Mouse (Mus musculus): Measurements from ENCODE around the gene Pik3c2b. TPM values are rescaled to one million over a fixed set of nuclear protein-coding genes. Genes with fewer than 3 reads are reported as not detected.
"Not testable (repeated sequence)": the region's sequence is repeated elsewhere in the genome, so short reads cannot be mapped to it uniquely, and the experiment has no call there.

Pik3c2b gene
- total and polyA plus RNA-seq, 2 experiments from 2014 or later = 9.2 to 21.3 TPM

DNA sequence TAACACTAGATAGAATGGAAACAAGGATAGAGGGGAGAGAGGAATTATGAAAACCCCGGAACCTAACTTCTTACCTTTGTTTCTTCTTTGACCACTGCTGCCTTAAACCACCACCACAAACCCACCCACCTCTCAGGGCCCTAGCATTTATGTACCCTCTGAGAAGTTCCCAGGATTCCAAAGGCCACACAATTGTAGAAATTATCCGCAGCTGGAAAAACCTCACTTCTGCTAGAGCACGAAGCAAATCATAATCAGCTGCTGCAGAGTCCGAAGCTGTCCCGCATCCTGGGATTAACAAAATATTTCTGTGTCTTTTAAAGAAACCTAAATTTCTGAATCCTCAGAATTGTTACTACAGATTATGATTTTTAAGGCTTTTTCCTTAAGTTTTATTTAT is 15.0 kb upstream of the Pik3c2b start, which contains the start of gene Mdm4:
TSS of gene Mdm4 (minus strand) at position 101 of the 400 bp plus-strand sequence.
- ATAC-seq (ENCODE audit: low FRiP score) = no peak
- Histone ChIP-seq H3K36me3 (ENCODE audit: insufficient read depth, low read length) (no peaks in the 10 kb centered on the region), H3K27me3 (ENCODE audit: insufficient read depth, low read length) (no peaks in the 10 kb centered on the region), H3K9ac (replicated peaks; ENCODE audit: low read length, poor library complexity, severe bottlenecking) (no peak within 1 kb of the TSS), H3K9me3 (ENCODE audit: low read length) (no peaks in the 10 kb centered on the region), H3K4me2 (ENCODE audit: low read depth, low read length, poor library complexity, severe bottlenecking) (no peak within 1 kb of the TSS), H3K27ac (ENCODE audit: low read depth, low read length) (no peak within 1 kb of the TSS), H3K4me3 (ENCODE audit: low read depth, low read length) (no peak within 1 kb of the TSS), H3K4me1 (ENCODE audit: insufficient read depth, low read length) (no peaks in the 10 kb centered on the region)
- 92% methylated on average over 5 of the region's 5 CpGs for WGBS
- DNase-seq (ENCODE audit: low spot score) = no peak
- no peak for TF ChIP-seq CTCF (IDR thresholded peaks at IDR 0.05)

DNA sequence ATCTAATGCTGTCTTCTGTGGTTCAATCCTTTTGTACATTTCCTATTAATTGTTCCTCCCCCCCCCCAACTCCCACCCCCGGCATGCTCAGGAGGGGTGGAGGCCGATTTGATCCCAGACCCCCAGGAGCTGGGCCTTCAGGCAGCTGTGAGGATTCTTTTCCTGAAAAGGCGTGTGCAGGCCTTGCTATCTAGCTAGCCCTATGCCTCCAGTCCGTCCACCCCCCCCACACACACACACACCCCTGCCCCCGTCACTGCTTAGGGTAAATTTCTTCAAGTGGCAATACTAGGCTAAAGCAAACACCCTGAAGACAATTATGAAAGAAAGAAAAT is 12.5 kb upstream of the Pik3c2b start:
- no peak overlapping the region; the same call in 1 of the 2 replicates for H3K9ac ChIP-seq (replicated peaks; ENCODE audit: low read length, poor library complexity, severe bottlenecking)
- 6% methylated on average over 5 of the region's 5 CpGs for WGBS
- H3K27me3 ChIP-seq (ENCODE audit: insufficient read depth, low read length) = no peaks in the 10 kb centered on the region
- H3K9me3 ChIP-seq (ENCODE audit: low read length) = no peaks in the 10 kb centered on the region
- peak overlapping the region; percentile 56 for H3K4me2 ChIP-seq (ENCODE audit: low read depth, low read length, poor library complexity, severe bottlenecking)
- 0 out of 2 replicates have a peak, but pooled peaks have one; percentile 14 for ATAC-seq (ENCODE audit: low FRiP score)
- H3K27ac ChIP-seq (ENCODE audit: low read depth, low read length) = peak overlapping the region; percentile 27; the same call in 1 of the 2 replicates
- no peak for DNase-seq (ENCODE audit: low spot score)
- TF ChIP-seq CTCF (IDR thresholded peaks at IDR 0.05) = no peak
- no peaks in the 10 kb centered on the region for H3K36me3 ChIP-seq (ENCODE audit: insufficient read depth, low read length)
- peak overlapping the region; percentile 43 for H3K4me3 ChIP-seq (ENCODE audit: low read depth, low read length)
- no peaks in the 10 kb centered on the region for H3K4me1 ChIP-seq (ENCODE audit: insufficient read depth, low read length)

DNA sequence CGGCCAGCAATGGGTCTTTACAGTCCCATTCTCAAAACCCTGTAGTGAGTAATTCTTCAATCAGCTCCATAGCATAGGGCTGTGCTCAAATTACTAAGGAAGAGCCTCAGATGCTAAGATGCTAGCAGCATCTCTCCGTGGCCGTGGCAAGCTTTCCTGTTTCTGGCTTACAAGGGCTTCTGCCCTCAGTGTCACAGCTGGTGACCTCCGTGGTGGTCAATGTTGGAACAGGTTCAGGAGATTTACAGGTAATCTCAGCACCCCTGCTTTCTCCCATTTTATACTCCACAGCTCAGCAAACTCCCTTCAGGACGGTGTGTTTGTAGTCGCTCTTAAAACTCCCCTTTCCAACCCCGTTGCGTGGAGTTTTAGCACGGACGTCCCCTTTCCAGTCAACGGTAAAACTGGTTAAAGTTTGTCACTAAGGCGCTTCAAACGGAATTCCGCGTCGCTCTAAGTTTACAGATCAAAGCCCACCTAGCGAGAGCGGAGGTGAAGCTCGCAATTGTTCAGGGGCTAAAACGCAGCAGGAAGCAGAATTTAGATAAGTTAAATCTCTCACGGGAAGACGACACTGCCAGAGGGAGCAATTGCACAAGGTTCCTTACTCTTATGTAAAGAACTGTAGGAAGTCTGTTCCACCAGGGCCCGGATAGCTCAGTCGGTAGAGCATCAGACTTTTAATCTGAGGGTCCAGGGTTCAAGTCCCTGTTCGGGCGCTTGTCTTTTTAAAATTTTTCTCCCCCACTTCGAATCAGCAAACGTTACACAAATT is 12.0 kb upstream of the Pik3c2b start:
- WGBS = 1% methylated on average over 28 of the region's 28 CpGs
- peak overlapping the region; percentile 34 for H3K9ac ChIP-seq (replicated peaks; ENCODE audit: low read length, poor library complexity, severe bottlenecking)
- H3K27ac ChIP-seq (ENCODE audit: low read depth, low read length) = peak overlapping the region; percentile 27
- H3K4me2 ChIP-seq (ENCODE audit: low read depth, low read length, poor library complexity, severe bottlenecking) = peak overlapping the region; percentile 56
- H3K4me1 ChIP-seq (ENCODE audit: insufficient read depth, low read length) = no peaks in the 10 kb centered on the region
- TF ChIP-seq CTCF (IDR thresholded peaks at IDR 0.05) = no peak
- no peaks in the 10 kb centered on the region for H3K27me3 ChIP-seq (ENCODE audit: insufficient read depth, low read length)
- H3K4me3 ChIP-seq (ENCODE audit: low read depth, low read length) = peak overlapping the region; percentile 43
- no peaks in the 10 kb centered on the region for H3K36me3 ChIP-seq (ENCODE audit: insufficient read depth, low read length)
- ATAC-seq (ENCODE audit: low FRiP score) (peak; percentile 82), DNase-seq (ENCODE audit: low spot score) (peak; percentile 86)
- H3K9me3 ChIP-seq (ENCODE audit: low read length) = no peaks in the 10 kb centered on the region

DNA sequence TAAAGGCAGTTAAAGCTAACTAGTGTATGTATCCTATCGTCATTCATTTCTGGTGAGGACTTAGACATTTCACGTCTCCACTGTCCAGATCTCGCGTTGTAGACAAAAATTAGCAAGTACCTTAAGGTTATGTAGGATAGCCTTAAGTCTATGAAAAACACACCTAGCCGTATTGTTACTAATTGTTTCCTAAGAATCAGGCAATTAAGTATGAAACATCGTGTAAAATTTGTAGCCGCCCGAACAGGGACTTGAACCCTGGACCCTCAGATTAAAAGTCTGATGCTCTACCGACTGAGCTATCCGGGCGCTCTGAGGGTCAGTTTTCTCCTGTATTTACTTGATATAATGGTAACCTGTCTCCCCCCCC is 11.4 kb upstream of the Pik3c2b start:
- no peak overlapping the region for H3K9ac ChIP-seq (replicated peaks; ENCODE audit: low read length, poor library complexity, severe bottlenecking)
- peak overlapping the region; percentile 26; the same call in 1 of the 2 replicates for H3K27ac ChIP-seq (ENCODE audit: low read depth, low read length)
- peak overlapping the region; percentile 43 for H3K4me3 ChIP-seq (ENCODE audit: low read depth, low read length)
- TF ChIP-seq CTCF (IDR thresholded peaks at IDR 0.05) = no peak
- H3K27me3 ChIP-seq (ENCODE audit: insufficient read depth, low read length) = no peaks in the 10 kb centered on the region
- ATAC-seq (ENCODE audit: low FRiP score) (peak; percentile 50; the same call in 1 of the 2 replicates), DNase-seq (ENCODE audit: low spot score) (peak; percentile 66)
- peak overlapping the region; percentile 56 for H3K4me2 ChIP-seq (ENCODE audit: low read depth, low read length, poor library complexity, severe bottlenecking)
- H3K4me1 ChIP-seq (ENCODE audit: insufficient read depth, low read length) = no peaks in the 10 kb centered on the region
- H3K36me3 ChIP-seq (ENCODE audit: insufficient read depth, low read length) = no peaks in the 10 kb centered on the region
- H3K9me3 ChIP-seq (ENCODE audit: low read length) = no peaks in the 10 kb centered on the region
- 1% methylated on average over 11 of the region's 11 CpGs for WGBS

DNA sequence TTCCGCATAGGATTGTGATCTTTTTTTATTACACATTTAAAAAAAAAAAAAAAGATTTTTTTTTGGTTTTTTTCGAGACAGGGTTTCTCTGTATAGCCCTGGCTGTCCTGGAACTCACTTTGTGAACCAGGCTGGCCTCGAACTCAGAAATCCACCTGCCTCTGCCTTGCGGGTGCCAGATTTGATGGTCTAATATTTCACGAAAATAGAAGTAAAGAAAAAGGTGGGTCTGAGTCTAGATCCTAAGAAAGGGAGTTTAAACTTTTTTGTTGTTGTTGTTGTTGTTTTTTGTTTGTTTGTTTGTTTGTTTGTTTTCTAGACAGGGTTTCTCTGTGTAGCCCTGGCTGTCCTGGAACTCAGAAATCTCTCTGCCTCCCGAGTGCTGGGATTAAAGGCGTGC is 10.8 kb upstream of the Pik3c2b start:
- H3K27me3 ChIP-seq (ENCODE audit: insufficient read depth, low read length); ATAC-seq (ENCODE audit: low FRiP score); H3K4me1 ChIP-seq (ENCODE audit: insufficient read depth, low read length); H3K9me3 ChIP-seq (ENCODE audit: low read length); DNase-seq (ENCODE audit: low spot score); H3K4me3 ChIP-seq (ENCODE audit: low read depth, low read length); H3K9ac ChIP-seq (replicated peaks; ENCODE audit: low read length, poor library complexity, severe bottlenecking); H3K27ac ChIP-seq (ENCODE audit: low read depth, low read length); H3K36me3 ChIP-seq (ENCODE audit: insufficient read depth, low read length); H3K4me2 ChIP-seq (ENCODE audit: low read depth, low read length, poor library complexity, severe bottlenecking): not testable (repeated sequence)
- 68% methylated on average over 7 of the region's 7 CpGs for WGBS

DNA sequence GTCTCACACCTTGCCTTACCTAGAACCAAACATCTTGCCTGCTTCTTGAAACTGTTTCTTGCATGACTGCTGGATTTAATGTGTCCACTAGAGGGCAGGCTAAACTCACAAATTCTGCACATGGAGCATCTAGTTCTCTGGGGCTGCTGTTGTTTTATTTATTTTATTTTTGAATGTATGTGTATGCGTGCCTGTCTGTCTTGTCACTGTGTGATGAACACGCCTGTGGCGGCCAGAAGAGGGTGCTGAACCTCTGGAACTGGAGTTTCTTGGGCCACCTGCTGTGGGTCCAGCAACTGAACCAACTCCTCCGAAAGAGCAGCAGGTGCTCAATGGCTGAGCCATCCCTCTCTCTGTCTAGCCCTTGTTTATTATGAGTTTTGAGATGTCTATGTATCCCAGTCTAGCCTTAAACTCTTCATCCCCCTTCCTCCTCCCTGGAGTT is 5.9 kb upstream of the Pik3c2b start:
- Histone ChIP-seq H3K4me3 (ENCODE audit: low read depth, low read length) (no peak overlapping the region), H3K9me3 (ENCODE audit: low read length) (no peaks in the 10 kb centered on the region), H3K27ac (ENCODE audit: low read depth, low read length) (no peak overlapping the region), H3K27me3 (ENCODE audit: insufficient read depth, low read length) (no peaks in the 10 kb centered on the region), H3K36me3 (ENCODE audit: insufficient read depth, low read length) (no peaks in the 10 kb centered on the region), H3K4me1 (ENCODE audit: insufficient read depth, low read length) (no peaks in the 10 kb centered on the region), H3K4me2 (ENCODE audit: low read depth, low read length, poor library complexity, severe bottlenecking) (no peak overlapping the region), H3K9ac (replicated peaks; ENCODE audit: low read length, poor library complexity, severe bottlenecking) (no peak overlapping the region)
- peak; percentile 79 for ATAC-seq (ENCODE audit: low FRiP score)
- peak; percentile 87 for DNase-seq (ENCODE audit: low spot score)
- TF ChIP-seq CTCF (IDR thresholded peaks at IDR 0.05) = peak; percentile 91
- WGBS = 3% methylated on average over 4 of the region's 4 CpGs

Measured in midbrain, postnatal 0 days (tissue).